Mouse (Mus musculus) spleen, adult 12 weeks (tissue): ENCODE measurements around the gene Jakmip3.

Source experiments
- DNase-seq: peaks from one replicate; pipeline ENCODE4 v3.0.0; 2022; ENCODE audit warnings: low spot score

Jakmip3 gene

DNA sequence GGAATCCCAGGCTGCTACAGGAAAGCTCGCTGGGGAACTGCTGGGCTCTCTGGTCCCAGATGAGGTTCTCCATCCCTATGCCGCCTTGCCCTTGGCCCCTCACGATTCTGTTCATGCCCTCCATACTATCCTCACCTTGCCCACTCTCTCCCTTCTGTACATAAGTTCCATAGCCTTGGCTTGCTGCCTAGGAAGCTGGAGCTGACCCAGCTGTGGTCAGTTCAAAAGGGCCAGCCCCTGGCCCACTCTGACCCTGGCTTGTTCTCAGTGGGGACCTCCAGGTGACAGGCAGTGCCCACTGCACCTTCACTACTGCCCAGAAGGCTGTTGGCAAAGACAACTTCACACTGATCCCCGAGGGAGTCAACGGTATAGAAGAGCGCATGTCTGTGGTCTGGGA lies 155.9 kb downstream of the Jakmip3 start:
- no peak for DNase-seq

DNA sequence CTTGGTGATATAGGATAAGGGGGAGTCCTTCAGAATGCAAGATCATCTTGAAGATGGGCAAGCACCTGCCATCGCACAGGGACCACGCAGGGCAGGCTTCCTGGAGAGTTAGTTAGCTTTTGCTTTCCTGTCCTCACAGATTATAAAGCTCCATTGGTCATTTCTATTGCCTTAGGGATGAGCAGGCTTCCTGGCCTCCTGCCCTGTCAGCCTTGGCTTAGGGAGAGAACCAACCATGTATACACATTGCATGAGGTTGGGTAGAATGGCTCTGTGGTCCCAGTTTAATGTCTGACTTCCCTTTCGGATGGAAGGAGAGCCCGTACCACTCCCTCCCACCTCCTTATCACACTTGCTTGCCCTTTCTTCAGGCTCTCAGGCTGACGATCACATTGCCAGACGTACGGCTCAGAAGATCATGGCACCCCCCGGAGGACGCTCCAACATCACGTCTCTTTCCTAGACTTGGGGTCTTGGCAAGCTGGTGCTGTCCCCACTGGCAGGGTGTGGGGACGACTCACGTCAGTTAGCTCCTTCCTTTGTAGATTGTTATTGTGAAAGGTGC lies 160.1 kb downstream of the Jakmip3 start:
- DNase-seq: no peak

DNA sequence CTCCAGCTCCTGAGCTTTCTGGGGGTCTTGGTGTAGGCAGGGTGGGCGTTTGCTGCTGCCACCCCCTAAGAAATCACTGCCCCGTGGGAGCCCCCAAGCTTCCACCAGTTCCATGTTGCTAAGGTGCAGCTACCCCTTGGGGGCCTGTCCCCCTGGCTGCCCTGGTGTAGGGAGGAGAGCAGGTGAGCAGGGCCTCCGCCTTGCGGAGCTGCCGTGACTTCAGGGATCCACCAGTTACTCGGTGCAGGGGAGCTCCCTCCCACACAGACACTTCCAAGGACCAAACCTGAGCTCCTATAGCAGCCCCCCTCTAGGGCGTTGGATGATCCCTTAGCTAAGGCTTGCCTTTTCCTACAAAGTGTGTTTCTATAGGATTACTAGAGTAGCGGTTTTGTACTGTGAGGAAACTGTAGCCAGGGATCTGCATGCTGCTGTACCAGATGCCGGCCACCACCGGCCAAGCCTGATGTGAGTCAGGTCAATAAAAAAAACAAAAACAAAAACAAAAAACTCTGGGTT lies 160.8 kb downstream of the Jakmip3 start:
- no peak for DNase-seq

DNA sequence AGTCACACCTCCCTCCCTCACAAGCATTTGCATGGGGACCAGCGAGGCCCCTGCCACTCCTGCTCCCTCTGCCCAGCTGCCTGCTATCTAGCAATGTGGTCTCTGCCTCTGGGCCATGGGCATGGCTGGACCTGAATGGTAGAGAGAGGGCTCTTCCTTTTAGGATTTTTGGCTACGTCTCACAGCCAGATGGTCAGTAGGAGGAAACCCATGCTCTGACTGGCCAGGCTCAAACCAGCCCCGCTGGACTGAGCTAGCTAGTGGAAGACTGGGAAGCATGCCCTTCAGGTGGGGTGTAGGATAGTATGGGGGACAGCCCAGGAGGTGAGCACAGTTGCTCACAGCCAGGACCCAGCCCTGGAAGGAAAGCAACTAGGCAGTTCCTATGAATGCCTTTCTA lies 161.3 kb downstream of the Jakmip3 start:
- DNase-seq: no peak

DNA sequence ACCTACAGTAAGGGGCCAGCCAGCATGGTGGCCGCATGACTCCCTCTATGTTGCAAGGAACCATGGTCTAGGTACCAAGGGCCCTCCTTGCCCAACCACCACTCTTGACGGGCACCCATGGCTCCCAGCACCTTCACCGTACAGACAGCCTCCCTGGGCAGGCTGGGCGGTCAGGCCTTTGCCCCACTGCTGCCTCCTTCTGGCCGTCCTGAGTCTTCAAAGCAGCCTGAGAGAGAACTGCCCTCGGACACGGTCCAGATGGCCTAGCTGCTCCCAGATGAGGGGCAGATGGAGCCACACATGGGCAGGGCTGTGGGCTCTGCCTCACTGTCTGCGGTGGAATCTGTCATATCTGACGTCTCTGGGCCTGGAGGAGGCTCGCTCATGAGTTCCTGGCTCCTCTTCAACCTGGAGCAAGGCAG lies 163.4 kb downstream of the Jakmip3 start:
- no peak for DNase-seq

DNA sequence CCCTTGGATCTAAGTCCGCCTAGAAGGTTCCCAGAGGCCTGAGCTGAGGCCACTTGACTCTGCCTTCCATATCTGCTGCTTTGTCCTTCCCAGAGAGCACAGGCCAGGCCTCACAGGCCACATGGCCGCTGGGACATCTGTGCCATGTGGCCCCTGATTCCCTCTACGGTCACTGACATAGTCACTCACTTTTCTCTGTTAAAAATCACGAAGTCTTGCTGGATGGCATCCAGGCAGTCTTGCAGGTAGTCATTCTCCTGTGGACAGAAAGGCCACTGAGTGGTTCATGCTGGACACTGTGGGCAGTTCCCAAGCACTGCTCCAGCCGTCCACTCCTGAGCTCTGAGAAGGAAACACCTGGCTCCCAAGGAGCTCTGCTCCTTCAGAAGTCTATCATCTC lies 164.5 kb downstream of the Jakmip3 start:
- DNase-seq: no peak

DNA sequence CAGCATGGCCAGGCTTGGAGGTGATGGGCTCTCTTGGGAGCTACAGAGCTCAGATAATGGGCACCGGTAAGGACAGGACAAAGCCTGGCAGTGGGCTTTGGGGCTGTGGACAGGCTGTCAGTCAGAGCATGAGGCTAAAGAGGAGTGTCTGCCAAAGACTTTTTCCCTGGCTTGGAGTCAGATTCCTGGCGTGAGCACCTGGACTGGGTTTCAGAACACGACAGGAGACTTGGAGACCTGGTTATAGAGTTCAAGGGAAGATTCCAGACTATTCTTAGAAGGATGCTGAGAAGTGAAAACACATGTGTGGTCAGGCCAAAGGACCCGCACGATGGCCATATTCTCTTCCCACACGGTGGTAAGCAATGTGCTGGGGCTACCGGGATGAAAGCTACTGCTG lies 165.2 kb downstream of the Jakmip3 start:
- no peak for DNase-seq

DNA sequence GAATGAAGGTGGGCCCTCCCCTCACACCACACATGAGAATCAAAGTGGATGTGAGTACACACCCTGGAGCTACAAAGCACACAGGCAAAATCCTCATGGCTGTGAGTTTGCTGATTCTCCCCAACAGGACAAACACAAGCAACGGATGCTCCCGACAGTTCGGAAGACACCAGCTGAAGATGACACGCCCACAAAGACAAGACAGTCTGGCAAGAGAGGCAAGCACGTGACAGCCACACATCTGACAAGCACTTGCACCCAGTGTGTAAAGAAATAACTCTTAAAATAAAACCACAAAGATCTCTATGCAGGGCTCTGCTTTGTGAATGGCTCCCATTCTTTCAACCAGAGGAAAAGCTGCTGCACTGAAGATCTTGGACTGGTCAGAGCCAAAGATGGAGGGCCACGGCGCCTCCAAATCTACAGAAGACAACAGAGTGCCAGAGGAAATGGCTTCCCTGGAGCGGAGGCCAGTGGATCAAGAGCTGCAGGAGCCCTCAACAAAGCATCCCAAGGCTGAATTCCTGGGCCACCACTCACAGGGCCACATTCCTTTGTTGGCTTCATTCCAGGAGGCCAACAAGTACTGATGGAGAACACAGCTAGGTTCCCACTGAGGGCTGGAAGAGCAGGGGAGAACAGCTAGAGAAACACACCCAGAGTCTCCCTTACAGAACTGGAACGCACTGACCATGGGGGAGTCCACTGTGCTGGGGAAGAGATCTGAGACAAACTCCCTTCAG lies 167.5 kb downstream of the Jakmip3 start:
- DNase-seq: no peak

DNA sequence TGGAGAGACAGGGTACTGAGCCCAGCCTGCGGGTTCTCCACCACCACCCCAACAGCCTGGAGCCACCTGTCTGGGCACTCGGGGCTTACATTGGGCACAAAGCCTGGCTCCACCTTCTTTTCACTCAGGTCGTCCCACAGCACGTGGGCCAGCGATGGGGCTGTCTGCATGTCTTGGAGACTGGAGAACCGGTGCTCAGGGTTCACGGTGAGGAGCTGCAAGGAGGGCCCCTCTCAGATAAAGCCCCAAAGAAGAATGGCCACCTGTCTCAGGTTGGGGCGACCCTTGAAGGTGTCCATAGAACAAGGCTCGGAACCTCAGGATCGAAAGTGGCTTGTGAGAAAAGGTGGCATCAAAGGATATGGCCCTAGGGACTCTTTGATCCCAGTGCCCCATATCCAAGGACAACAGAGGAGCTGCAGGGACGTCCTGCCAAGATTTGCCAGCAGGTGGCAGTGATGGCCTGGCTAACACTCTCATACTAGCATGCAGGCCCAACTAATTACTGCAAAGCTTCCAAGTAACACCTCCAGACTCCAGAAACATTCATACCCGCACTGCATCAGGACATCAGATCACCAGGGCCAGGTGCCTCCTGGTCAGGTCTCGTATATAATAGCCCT lies 178.7 kb downstream of the Jakmip3 start:
- peak; percentile 9 for DNase-seq

DNA sequence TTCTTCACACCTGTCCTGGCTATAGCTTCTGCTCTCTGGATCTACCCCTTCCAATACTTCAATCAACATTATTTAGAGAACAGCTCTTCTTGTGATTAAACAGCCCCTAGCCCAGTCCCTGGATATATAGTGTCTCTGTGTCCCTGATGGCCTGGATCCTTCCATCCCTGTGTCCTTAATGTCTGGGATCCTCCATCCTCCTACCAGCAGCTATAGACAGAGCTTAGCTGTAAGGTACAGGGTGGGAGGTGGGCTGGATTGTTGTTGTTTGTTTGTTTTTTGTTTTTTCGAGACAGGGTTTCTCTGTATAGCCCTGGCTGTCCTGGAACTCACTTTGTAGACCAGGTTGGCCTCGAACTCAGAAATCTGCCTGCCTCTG lies 179.2 kb downstream of the Jakmip3 start:
- no peak for DNase-seq

DNA sequence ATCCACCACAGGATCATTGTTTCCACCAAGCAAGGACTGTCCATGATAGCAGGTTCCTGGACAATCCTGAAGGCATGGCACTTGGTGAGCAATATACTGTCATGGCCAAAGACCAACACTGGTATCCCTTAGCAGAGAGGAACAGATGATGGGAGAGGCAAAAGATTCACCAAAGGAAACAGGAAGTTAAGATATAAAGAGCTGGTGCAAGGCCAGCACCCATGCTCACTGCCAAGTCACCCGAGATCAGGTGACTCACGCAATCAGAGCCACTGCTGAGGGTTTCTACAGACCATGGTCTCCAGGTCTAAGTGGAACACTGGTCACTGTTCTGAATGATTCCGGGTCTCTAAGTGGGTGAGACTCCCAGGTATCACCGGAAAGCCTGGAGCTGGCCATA lies 185.4 kb downstream of the Jakmip3 start:
- DNase-seq: no peak

DNA sequence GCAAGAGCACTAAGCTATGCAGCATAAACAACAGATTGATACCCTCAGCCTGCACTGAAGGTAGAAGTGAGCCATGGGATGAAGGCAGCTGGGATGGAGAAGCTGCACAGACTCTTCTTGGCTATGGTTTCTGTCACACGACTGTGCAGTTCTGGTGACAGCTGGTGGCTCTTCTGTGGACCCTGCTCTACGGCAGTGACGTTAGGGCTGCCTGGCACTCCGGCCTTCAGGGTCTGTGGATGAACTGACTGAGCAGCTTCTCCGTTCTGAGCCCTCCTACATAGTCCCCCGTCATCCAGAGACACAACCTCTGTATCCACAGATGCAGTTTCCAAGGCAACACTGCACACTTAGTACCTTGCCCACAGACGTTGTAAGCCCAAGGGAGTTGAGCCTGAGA lies 186.0 kb downstream of the Jakmip3 start:
- no peak for DNase-seq

DNA sequence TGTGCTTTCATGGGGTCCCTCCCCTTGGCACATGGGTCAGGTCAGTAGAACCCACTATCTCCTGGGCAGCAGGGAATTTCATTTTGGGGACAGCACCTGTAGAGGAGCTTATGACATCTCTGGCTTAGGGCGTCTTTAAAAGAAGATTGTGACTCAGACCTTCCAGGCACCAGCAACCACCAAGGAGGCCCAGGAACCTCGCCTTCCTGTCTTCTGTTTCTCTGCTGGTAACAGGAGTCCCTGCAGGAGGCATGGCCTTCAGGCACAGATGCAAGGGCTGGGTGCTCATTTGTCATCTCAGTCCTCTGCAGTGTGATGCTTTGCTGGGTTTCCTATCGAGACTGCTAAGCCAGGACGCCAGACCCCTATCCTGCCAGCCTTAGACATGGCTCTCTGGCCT lies 188.5 kb downstream of the Jakmip3 start:
- DNase-seq: no peak

DNA sequence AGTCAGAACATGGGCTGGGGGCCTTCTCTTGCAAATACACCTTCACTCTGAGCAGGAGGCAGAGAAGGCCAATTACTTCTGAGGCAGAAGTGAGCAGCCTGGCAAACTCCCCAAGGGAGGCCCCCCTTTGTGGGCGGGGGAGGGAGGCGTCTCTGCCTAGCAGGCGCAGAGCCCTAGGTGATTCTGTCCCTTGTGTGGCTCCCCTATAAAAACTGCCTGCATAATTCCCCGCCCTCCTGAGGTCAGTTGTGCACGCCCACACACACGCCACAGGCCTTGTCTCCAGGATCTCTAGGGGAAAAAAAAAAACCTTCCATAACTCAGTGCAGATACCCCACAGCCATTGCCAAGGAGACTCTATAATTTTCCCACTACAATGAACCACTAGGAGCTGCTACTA lies 189.8 kb downstream of the Jakmip3 start:
- DNase-seq: no peak

DNA sequence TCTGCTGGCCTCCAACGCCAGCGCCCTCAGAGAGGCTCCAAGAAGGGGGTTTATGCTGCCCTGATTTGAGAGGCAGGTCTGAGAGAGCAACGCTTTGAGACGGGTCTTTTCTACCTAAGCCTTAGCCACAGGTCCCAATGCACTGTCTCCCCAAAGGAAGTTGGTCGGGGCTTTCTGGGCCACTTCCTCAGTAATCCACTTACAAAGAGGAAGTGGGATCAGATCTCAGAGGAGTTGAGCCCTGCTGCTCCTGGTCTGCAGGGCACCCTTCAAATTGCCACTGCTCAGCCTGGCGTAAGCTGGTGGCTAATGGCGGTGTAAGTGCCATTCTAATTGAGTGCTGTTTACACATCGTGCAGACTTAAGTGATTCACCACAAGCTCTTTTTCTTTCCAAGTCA lies 191.0 kb downstream of the Jakmip3 start:
- no peak for DNase-seq

DNA sequence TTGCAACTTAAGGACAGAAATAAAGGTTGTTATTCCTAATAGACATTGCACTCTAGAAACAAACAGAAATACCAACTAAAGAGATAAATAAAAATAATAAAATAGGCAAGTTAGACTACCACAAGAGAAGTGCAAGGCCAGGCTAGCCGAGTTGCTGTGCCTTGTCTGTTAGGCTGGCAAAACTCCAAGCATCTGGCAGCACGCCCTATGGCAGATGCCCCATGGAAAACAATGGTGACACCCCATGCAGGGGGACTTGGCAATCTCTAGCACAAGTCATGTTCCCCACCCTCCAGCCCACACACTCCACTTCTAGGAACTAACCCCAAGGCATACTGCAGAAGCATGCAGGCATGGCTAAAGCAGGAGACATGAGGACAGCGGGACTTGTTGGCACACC lies 192.9 kb downstream of the Jakmip3 start:
- DNase-seq: no peak
